Mouse (Mus musculus) C2C12 (cell line): ENCODE measurements around the gene Ccm2. TPM values are rescaled to one million over a fixed set of nuclear protein-coding genes. Genes with fewer than 3 reads are reported as not detected.

Source experiments
- H3K27me3 ChIP-seq: one replicate; pipeline ENCODE4 v1.6.1; 2011; ENCODE audit not compliant: control insufficient read depth, insufficient read depth, insufficient read length
- H3K36me3 ChIP-seq: one replicate; pipeline ENCODE4 v1.6.1; 2011; ENCODE audit not compliant: control insufficient read depth, insufficient read depth
- H3K4me3 ChIP-seq: one replicate; pipeline ENCODE4 v1.5.1; 2011; ENCODE audit warnings: mild to moderate bottlenecking, control low read depth; ENCODE audit not compliant: poor library complexity, insufficient read depth, severe bottlenecking
- H3K79me2 ChIP-seq: one replicate; pipeline ENCODE4 v1.6.1; 2011; ENCODE audit not compliant: control insufficient read depth, insufficient read depth
- H3K79me3 ChIP-seq: one replicate; pipeline ENCODE4 v1.6.1; 2011; ENCODE audit warnings: low read depth, control low read depth
- H3ac ChIP-seq: one replicate; pipeline ENCODE3; 2011; ENCODE audit warnings: low read depth; ENCODE audit not compliant: control insufficient read depth, insufficient read length
- CEBPB ChIP-seq: IDR thresholded peaks from one replicate; pipeline ENCODE4 v1.6.1; 2011; ENCODE audit warnings: low read depth, mild to moderate bottlenecking, control low read depth, moderate library complexity
- CTCF ChIP-seq: IDR thresholded peaks from one replicate; pipeline ENCODE4 v1.5.1; 2011; ENCODE audit not compliant: control insufficient read depth, insufficient read depth, insufficient read length
- FOSL1 ChIP-seq: IDR thresholded peaks from one replicate; pipeline ENCODE4 v1.8.0; 2011; ENCODE audit warnings: mild to moderate bottlenecking, low read length; ENCODE audit not compliant: poor library complexity, insufficient read depth, severe bottlenecking
- MAX ChIP-seq: IDR thresholded peaks from one replicate; pipeline ENCODE4 v1.6.1; 2011; ENCODE audit warnings: mild to moderate bottlenecking, control low read depth
- MYOD1 ChIP-seq: IDR thresholded peaks from one replicate; pipeline ENCODE4 v1.6.1; 2011; ENCODE audit warnings: low read depth; ENCODE audit not compliant: control insufficient read depth, insufficient read length
- MYOG ChIP-seq: IDR thresholded peaks from one replicate; pipeline ENCODE4 v1.6.1; 2011; ENCODE audit not compliant: control insufficient read depth, insufficient read length; ENCODE audit errors: extremely low read depth
- USF1 ChIP-seq: IDR thresholded peaks from one replicate; pipeline ENCODE4 v1.6.1; 2011; ENCODE audit warnings: low read depth, mild to moderate bottlenecking, control low read depth, moderate library complexity
- polyA plus RNA-seq: library from polyadenylated mRNA; unstranded; fragments of >200 nt; fragmentation: generic; extraction: Trizol; gene quantifications from one replicate; pipeline ENCODE4 v1.2.1, GENCODE M21; 2012; ENCODE audit warnings: missing spikeins

Gene Ccm2
- polyA plus RNA-seq, 1 experiment = 90.7 TPM

DNA sequence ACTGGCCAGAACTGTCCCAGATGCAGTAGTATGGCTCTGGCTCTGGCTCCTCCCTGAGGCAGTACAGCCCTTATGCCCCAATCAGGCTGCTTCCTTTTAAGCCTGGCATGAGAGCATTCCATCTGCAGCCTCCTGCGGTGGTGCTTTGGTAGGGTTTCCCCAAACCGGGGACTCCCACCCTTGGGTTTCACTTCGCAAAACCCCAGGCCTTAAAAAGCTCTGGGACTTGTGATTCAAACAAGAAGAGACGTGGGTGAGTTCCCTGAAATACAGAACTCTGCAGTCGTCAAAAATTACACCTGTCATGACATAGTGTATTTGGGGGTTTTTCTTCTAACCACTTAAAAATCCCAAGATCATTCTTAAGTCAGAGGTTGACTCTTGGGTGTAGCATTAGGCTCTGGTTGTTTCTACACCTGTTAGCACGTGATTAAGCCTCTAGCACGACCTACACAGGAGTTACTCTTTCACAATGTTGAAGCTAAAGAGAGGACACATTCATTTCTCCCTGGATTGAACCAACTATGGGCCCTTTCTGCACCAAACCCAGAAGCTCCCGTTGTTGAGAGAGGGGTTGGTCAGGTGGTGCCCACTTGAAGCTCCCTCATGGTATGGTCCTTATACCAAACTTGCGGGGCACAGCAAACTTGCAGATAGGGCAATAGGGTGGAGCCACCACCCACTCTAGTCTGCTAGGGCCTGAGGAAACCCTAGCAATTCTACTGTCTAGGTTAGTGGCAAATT, 23.7 kb upstream of the Ccm2 start:
- Histone ChIP-seq H3K4me3 (no peak overlapping the region), H3K36me3 (peaks cover 35% of the 10 kb centered on the region), H3K79me2 (peaks cover 30% of the 10 kb centered on the region), H3K79me3 (peaks cover 27% of the 10 kb centered on the region), H3ac (no peak overlapping the region), H3K27me3 (no peaks in the 10 kb centered on the region)
- TF ChIP-seq CTCF = no peak
- no peak for TF ChIP-seq MYOD1
- no peak for TF ChIP-seq MYOG
- no peak for TF ChIP-seq USF1
- TF ChIP-seq CEBPB = no peak
- no peak for TF ChIP-seq FOSL1
- no peak for TF ChIP-seq MAX

- TF ChIP-seq FOSL1 (no peak), CEBPB (no peak), USF1 (peak; percentile 51), CTCF (no peak), MYOG (no peak), MAX (peak; percentile 71), MYOD1 (no peak)
- peaks cover 37% of the 10 kb centered on the region for H3K36me3 ChIP-seq
- H3ac ChIP-seq = no peak overlapping the region
- H3K79me3 ChIP-seq = peaks cover 33% of the 10 kb centered on the region
- H3K4me3 ChIP-seq = no peak overlapping the region
- H3K27me3 ChIP-seq = no peaks in the 10 kb centered on the region
- peaks cover 37% of the 10 kb centered on the region for H3K79me2 ChIP-seq
Measured at GRCm38 (mm10) chr11:6523662-6524088, 23.0 kb upstream of the Ccm2 start.

- TF ChIP-seq MYOD1 (no peak), MAX (no peak), USF1 (no peak), CTCF (no peak), MYOG (no peak), FOSL1 (no peak), CEBPB (no peak)
Measured at GRCm38 (mm10) chr11:6524165-6524879, 22.4 kb upstream of the Ccm2 start.

GRCm38 (mm10) chr11:6524880-6525238, 21.8 kb upstream of the Ccm2 start:
- Histone ChIP-seq H3K79me3 (peaks cover 33% of the 10 kb centered on the region), H3K4me3 (no peak overlapping the region), H3K36me3 (peaks cover 37% of the 10 kb centered on the region), H3K79me2 (peaks cover 37% of the 10 kb centered on the region), H3K27me3 (no peaks in the 10 kb centered on the region), H3ac (no peak overlapping the region)
- no peak for TF ChIP-seq USF1
- TF ChIP-seq CEBPB = no peak

More at GRCm38 (mm10) chr11:6524165-6524879, 22.4 kb upstream of the Ccm2 start:
- Histone ChIP-seq H3K36me3 (peaks cover 37% of the 10 kb centered on the region), H3K4me3 (no peak overlapping the region), H3K79me2 (peaks cover 37% of the 10 kb centered on the region), H3ac (no peak overlapping the region), H3K79me3 (peaks cover 33% of the 10 kb centered on the region), H3K27me3 (no peaks in the 10 kb centered on the region)

GRCm38 (mm10) chr11:6525241-6525640, 21.4 kb upstream of the Ccm2 start:
- Histone ChIP-seq H3ac (no peak overlapping the region), H3K27me3 (no peaks in the 10 kb centered on the region), H3K79me2 (peaks cover 37% of the 10 kb centered on the region), H3K79me3 (peaks cover 33% of the 10 kb centered on the region), H3K4me3 (no peak overlapping the region), H3K36me3 (peaks cover 37% of the 10 kb centered on the region)
- TF ChIP-seq MYOG (no peak), CTCF (no peak), CEBPB (no peak), MAX (no peak)
